Mouse (Mus musculus) megakaryocyte, embryonic 14.5 days (primary cell): Measurements from ENCODE around the gene Reg2.

Experiments used
- FLI1 ChIP-seq: IDR thresholded peaks from 2 replicates; pipeline ENCODE4 v1.6.1; 2012; ENCODE audit warnings: low read length, inconsistent platforms, mixed read lengths
- GATA1 ChIP-seq: IDR thresholded peaks from 3 replicates; pipeline ENCODE4 v1.6.1; 2012; ENCODE audit warnings: mixed read lengths, low read length, inconsistent platforms, borderline replicate concordance

GRCm38 (mm10) chr6:78370357-78370756, 25.1 kb upstream of the Reg2 start, which contains the start of gene Reg3b:
- TF ChIP-seq GATA1: no peak
- TF ChIP-seq FLI1: no peak
